Mouse (Mus musculus): ENCODE data around the gene Ccdc87.

GRCm38 (mm10) chr19:4854552-4855469, 15.6 kb downstream of the Ccdc87 start, which contains the start of gene Ctsf:
- TF ChIP-seq GATA1 (IDR thresholded peaks at IDR 0.05; ENCODE audit: borderline replicate concordance, low read length) = no peak
- TF ChIP-seq CTCF (IDR thresholded peaks at IDR 0.05; ENCODE audit: low read depth, low read length) = no peak
- TF ChIP-seq TAL1 (conservative IDR thresholded peaks at IDR 0.05; ENCODE audit: low read depth, low read length) = no peak
- TF ChIP-seq POLR2AphosphoS5 (IDR thresholded peaks at IDR 0.05; ENCODE audit: insufficient replicate concordance, low read depth, low read length) = no peak
- TF ChIP-seq GATA2 (IDR thresholded peaks at IDR 0.05; ENCODE audit: borderline replicate concordance, low read depth, low read length) = no peak

Data from G1E (cell line).